Mouse (Mus musculus) hindbrain, embryonic 15.5 days (tissue): Measurements from ENCODE around the gene Slc7a14. TPM values are rescaled to one million over a fixed set of nuclear protein-coding genes. Genes with fewer than 3 reads are reported as not detected.

Experiments
- polyA plus RNA-seq: library from polyadenylated mRNA; unstranded; fragments of >200 nt; fragmentation: Nextera tagmentation; extraction: Ambion mirVana; gene quantifications from 2 replicates; pipeline ENCODE4 v1.2.1, GENCODE M21; 2015

Gene Slc7a14
- polyA plus RNA-seq, 1 experiment from 2014 or later: 6.8 TPM

Other genes starting within 250 kb of the Slc7a14 start
- gene Skil, start 215.3 kb downstream of the Slc7a14 start, polyA plus RNA-seq: 23.3 and 23.9 TPM in 2 replicates
- gene Cldn11, start 160.5 kb downstream of the Slc7a14 start, polyA plus RNA-seq: 55.6 and 76.0 TPM in 2 replicates